Mouse (Mus musculus): Measurements from ENCODE around the gene Ccnl2. TPM values are rescaled to one million over a fixed set of nuclear protein-coding genes. Genes with fewer than 3 reads are reported as not detected.
A peak's percentile ranks its signal among the peaks of the same experiment; 100 is the strongest.
"Not testable (repeated sequence)": the region's sequence is repeated elsewhere in the genome, so short reads cannot be mapped to it uniquely, and the experiment has no call there.

Ccnl2 gene
- total and polyA plus RNA-seq, 2 experiments from 2014 or later = 68.3 to 113 TPM

DNA sequence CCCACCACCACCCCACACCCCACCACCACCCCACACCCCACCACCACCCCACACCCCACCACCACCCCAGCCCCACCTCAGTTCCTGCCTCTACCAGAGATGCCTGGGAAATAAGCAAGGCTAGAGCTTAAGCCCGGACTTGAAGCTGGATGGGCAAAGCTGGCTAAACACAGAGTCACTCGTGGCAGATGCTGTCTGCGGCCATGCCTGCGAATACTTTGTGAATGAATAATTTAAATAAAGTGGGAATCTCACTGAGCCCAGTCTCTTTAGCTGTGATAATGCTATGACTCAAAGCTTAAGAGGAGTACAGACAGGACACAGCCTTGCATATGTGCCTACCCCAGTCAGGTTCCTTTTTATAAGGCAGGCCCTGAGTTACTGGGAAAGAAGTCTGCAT is 32.8 kb upstream of the Ccnl2 start:
- Histone ChIP-seq H3K4me2 (ENCODE audit: low read depth) (no peak overlapping the region), H3K27ac (ENCODE audit: low read depth, low read length) (no peak overlapping the region), H3K27me3 (ENCODE audit: insufficient read depth, low read length) (no peaks in the 10 kb centered on the region), H3K36me3 (ENCODE audit: insufficient read depth) (no peaks in the 10 kb centered on the region), H3K4me3 (ENCODE audit: low read depth, low read length) (no peak overlapping the region), H3K4me1 (ENCODE audit: insufficient read depth) (peaks cover 11% of the 10 kb centered on the region), H3K9ac (no peak overlapping the region), H3K9me3 (ENCODE audit: low read length) (no peaks in the 10 kb centered on the region)
- WGBS = 84% methylated on average over 4 of the region's 4 CpGs
- DNase-seq (no peak), ATAC-seq (no peak)
- no peak for TF ChIP-seq CTCF (IDR thresholded peaks at IDR 0.05; ENCODE audit: low read depth)

DNA sequence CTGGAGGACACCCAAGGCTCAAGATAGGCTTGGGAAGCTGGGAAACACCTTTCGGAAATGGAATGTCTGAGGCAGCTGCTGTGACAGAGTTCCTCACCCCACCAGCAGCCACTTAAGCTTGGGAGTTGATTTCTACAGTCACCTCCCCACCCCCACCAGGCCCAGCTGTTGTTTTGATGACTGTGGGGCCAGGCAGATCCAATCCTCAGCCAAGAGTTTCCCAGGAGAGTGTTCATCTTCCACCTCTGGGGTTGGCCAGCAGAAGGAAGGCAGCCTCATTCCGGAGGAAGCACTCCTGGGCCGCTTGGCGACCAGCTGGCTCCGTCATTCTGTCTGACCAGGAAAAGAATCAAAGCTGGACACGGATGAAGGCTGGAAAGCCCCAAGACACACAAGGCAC is 31.4 kb upstream of the Ccnl2 start:
- WGBS = 50% methylated on average over 6 of the region's 6 CpGs
- H3K27ac ChIP-seq (ENCODE audit: low read depth, low read length) = no peak overlapping the region
- no peaks in the 10 kb centered on the region for H3K9me3 ChIP-seq (ENCODE audit: low read length)
- H3K4me2 ChIP-seq (ENCODE audit: low read depth) = no peak overlapping the region
- no peaks in the 10 kb centered on the region for H3K27me3 ChIP-seq (ENCODE audit: insufficient read depth, low read length)
- no peak for ATAC-seq
- no peak overlapping the region for H3K9ac ChIP-seq
- TF ChIP-seq CTCF (IDR thresholded peaks at IDR 0.05; ENCODE audit: low read depth) = no peak
- DNase-seq = no peak
- H3K36me3 ChIP-seq (ENCODE audit: insufficient read depth) = no peaks in the 10 kb centered on the region
- H3K4me3 ChIP-seq (ENCODE audit: low read depth, low read length) = no peak overlapping the region
- H3K4me1 ChIP-seq (ENCODE audit: insufficient read depth) = peaks cover 2% of the 10 kb centered on the region; the same call in 1 of the 2 replicates

GRCm38 (mm10) chr4:155783486-155784080 is 28.7 kb upstream of the Ccnl2 start:
- H3K27ac ChIP-seq (ENCODE audit: low read depth, low read length) = peak overlapping the region; percentile 88
- ATAC-seq (peak; percentile 5; the same call in 1 of the 2 replicates), DNase-seq (no peak)
- peaks cover 2% of the 10 kb centered on the region; the same call in 1 of the 2 replicates for H3K4me1 ChIP-seq (ENCODE audit: insufficient read depth)
- peak overlapping the region; percentile 76 for H3K4me2 ChIP-seq (ENCODE audit: low read depth)
- H3K27me3 ChIP-seq (ENCODE audit: insufficient read depth, low read length) = no peaks in the 10 kb centered on the region
- peak overlapping the region; percentile 64 for H3K4me3 ChIP-seq (ENCODE audit: low read depth, low read length)
- peak overlapping the region; percentile 96 for H3K9ac ChIP-seq
- TF ChIP-seq CTCF (IDR thresholded peaks at IDR 0.05; ENCODE audit: low read depth) = no peak
- WGBS = 35% methylated on average over 16 of the region's 16 CpGs
- no peaks in the 10 kb centered on the region for H3K9me3 ChIP-seq (ENCODE audit: low read length)
- no peaks in the 10 kb centered on the region for H3K36me3 ChIP-seq (ENCODE audit: insufficient read depth)

DNA sequence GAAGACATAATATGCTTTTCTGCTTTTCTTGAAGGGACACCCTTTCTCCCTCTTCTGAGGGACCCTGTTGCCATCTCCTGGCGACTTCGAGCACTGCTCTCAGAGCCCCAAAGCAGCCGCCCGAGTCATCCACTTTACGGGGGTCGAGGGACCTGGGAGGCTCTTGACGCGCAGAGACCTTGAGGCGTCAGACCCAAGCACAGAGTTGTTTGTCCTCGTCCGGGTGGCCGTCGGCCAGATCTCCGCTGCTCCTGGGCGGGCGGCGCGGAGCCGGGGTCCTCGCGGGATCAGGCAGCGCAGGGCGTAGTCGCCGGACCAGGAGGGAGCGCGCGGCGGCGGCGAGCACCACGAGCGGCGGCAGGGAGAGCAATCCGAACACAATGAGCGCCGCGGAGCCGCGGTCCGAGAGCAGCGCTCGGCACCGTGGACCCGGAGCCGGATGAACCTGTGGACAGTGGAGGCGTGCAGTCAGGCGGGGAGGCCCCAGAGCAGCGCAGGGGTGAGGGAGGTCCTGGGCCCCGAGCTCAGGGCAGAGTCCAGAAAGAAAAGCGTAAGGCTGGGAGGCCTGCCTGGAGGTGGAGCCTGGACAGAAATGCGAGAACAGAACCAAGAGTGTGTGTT is 28.1 kb upstream of the Ccnl2 start:
- WGBS = 4% methylated on average over 51 of the region's 52 CpGs
- peak overlapping the region; percentile 88 for H3K27ac ChIP-seq (ENCODE audit: low read depth, low read length)
- ATAC-seq (peak; percentile 94), DNase-seq (peak; percentile 89)
- H3K27me3 ChIP-seq (ENCODE audit: insufficient read depth, low read length) = no peaks in the 10 kb centered on the region
- H3K9ac ChIP-seq = peak overlapping the region; percentile 96
- peak; percentile 80 for TF ChIP-seq CTCF (IDR thresholded peaks at IDR 0.05; ENCODE audit: low read depth)
- H3K4me2 ChIP-seq (ENCODE audit: low read depth) = peak overlapping the region; percentile 76
- H3K9me3 ChIP-seq (ENCODE audit: low read length) = no peaks in the 10 kb centered on the region
- no peaks in the 10 kb centered on the region for H3K36me3 ChIP-seq (ENCODE audit: insufficient read depth)
- peak overlapping the region; percentile 64 for H3K4me3 ChIP-seq (ENCODE audit: low read depth, low read length)
- peaks cover 2% of the 10 kb centered on the region; the same call in 1 of the 2 replicates for H3K4me1 ChIP-seq (ENCODE audit: insufficient read depth)

DNA sequence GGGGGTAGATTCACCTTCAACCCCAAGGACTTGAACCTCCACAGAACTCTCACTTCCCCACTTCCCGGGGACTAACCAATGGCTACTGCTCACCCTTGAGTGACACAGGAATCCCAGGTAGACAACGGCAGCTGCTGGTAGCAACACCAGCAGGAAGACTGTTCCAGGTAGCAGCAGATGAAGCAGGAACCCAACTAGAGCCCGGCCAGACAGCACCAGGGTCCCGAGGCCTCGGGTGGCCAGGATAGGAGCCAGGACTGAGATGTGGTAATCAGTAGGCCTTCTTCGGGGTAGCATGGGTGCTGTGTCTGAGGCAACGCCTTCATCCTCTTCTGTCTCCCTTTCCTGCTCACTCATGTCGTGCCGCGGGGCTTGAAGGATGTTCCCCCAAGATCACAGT is 27.0 kb upstream of the Ccnl2 start:
- 80% methylated on average over 10 of the region's 10 CpGs for WGBS
- Histone ChIP-seq H3K4me3 (ENCODE audit: low read depth, low read length) (no peak overlapping the region), H3K27me3 (ENCODE audit: insufficient read depth, low read length) (no peaks in the 10 kb centered on the region), H3K27ac (ENCODE audit: low read depth, low read length) (no peak overlapping the region), H3K36me3 (ENCODE audit: insufficient read depth) (no peaks in the 10 kb centered on the region), H3K9me3 (ENCODE audit: low read length) (no peaks in the 10 kb centered on the region), H3K4me1 (ENCODE audit: insufficient read depth) (peaks cover 2% of the 10 kb centered on the region; the same call in 1 of the 2 replicates), H3K4me2 (ENCODE audit: low read depth) (no peak overlapping the region), H3K9ac (0 out of 2 replicates have a peak overlapping the region, but pooled peaks have one; percentile 10)
- ATAC-seq (no peak), DNase-seq (no peak)
- no peak for TF ChIP-seq CTCF (IDR thresholded peaks at IDR 0.05; ENCODE audit: low read depth)

DNA sequence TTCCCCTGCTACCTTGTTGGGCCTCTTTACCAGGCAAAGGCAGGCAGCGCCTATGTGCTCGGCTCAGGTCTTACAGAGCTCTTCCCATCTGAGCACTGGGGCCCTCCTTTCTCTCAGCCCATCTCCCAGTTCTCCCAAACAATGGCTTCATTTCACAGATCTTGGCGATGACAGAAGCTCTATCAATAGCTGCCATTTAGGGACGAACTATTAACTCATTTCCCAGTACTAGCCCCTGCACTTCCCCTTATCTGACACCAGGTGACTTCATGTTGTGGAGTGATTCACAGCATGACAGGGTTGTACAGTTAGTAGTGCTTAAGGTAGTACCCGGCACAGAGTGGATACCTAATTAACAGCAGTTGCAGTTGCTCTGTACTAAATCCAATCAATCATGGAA is 26.5 kb upstream of the Ccnl2 start, which contains the start of gene Tmem88b:
TSS of gene Tmem88b (minus strand) at position 56 of the 400 bp plus-strand sequence.
- DNase-seq (no peak), ATAC-seq (no peak)
- Histone ChIP-seq H3K27me3 (ENCODE audit: insufficient read depth, low read length) (no peaks in the 10 kb centered on the region), H3K36me3 (ENCODE audit: insufficient read depth) (no peaks in the 10 kb centered on the region), H3K4me3 (ENCODE audit: low read depth, low read length) (peak within 1 kb of the TSS; percentile 64), H3K27ac (ENCODE audit: low read depth, low read length) (peak within 1 kb of the TSS; percentile 88), H3K4me2 (ENCODE audit: low read depth) (peak within 1 kb of the TSS; percentile 76), H3K4me1 (ENCODE audit: insufficient read depth) (peaks cover 2% of the 10 kb centered on the region; the same call in 1 of the 2 replicates), H3K9me3 (ENCODE audit: low read length) (no peaks in the 10 kb centered on the region), H3K9ac (peak within 1 kb of the TSS; percentile 96)
- WGBS = 63% methylated on average over 5 of the region's 5 CpGs
- TF ChIP-seq CTCF (IDR thresholded peaks at IDR 0.05; ENCODE audit: low read depth) = peak; percentile 42; the same call in 1 of the 2 replicates

- no peak overlapping the region for H3K4me3 ChIP-seq (ENCODE audit: low read depth, low read length)
- H3K4me2 ChIP-seq (ENCODE audit: low read depth) = no peak overlapping the region
- no peak overlapping the region for H3K27ac ChIP-seq (ENCODE audit: low read depth, low read length)
- peaks cover 2% of the 10 kb centered on the region; the same call in 1 of the 2 replicates for H3K4me1 ChIP-seq (ENCODE audit: insufficient read depth)
- DNase-seq (no peak), ATAC-seq (no peak)
- TF ChIP-seq CTCF (IDR thresholded peaks at IDR 0.05; ENCODE audit: low read depth) = no peak
- H3K9me3 ChIP-seq (ENCODE audit: low read length) = no peaks in the 10 kb centered on the region
- no peaks in the 10 kb centered on the region for H3K36me3 ChIP-seq (ENCODE audit: insufficient read depth)
- H3K27me3 ChIP-seq (ENCODE audit: insufficient read depth, low read length) = no peaks in the 10 kb centered on the region
- H3K9ac ChIP-seq = no peak overlapping the region
- 72% methylated on average over 3 of the region's 3 CpGs for WGBS
Measured at GRCm38 (mm10) chr4:155788300-155788699, 24.0 kb upstream of the Ccnl2 start.

DNA sequence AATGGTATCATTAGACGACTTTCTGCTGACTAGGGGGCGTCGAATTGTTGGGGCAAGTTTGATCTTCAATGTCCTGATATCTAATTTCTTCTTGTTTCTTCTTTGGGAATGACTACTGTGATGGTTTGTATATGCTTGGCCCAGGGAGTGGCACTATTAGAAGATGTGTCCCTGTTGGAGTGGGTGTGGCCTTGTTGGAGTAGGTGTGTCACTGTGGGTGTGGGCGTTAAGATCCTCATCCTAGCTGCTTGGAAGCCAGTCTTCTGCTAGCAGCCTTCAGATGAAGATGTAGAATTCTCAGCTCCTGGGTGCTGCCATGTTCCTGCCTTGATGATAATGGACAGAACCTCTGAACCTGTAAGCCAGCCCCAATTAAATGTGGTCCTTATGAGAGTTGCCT is 23.5 kb upstream of the Ccnl2 start:
- not testable (repeated sequence) for DNase-seq; H3K27ac ChIP-seq (ENCODE audit: low read depth, low read length); H3K9ac ChIP-seq; H3K4me3 ChIP-seq (ENCODE audit: low read depth, low read length); H3K36me3 ChIP-seq (ENCODE audit: insufficient read depth); H3K9me3 ChIP-seq (ENCODE audit: low read length); ATAC-seq; H3K4me2 ChIP-seq (ENCODE audit: low read depth); H3K27me3 ChIP-seq (ENCODE audit: insufficient read depth, low read length); H3K4me1 ChIP-seq (ENCODE audit: insufficient read depth)
- WGBS = 85% methylated on average over 4 of the region's 4 CpGs

Data from forebrain, postnatal 0 days (tissue).